Mouse (Mus musculus): ENCODE data around the gene Angel1. TPM values are rescaled to one million over a fixed set of nuclear protein-coding genes. Genes with fewer than 3 reads are reported as not detected.

Gene Angel1
- polyA plus RNA-seq, 1 experiment from 2014 or later, result 4.8 TPM

DNA sequence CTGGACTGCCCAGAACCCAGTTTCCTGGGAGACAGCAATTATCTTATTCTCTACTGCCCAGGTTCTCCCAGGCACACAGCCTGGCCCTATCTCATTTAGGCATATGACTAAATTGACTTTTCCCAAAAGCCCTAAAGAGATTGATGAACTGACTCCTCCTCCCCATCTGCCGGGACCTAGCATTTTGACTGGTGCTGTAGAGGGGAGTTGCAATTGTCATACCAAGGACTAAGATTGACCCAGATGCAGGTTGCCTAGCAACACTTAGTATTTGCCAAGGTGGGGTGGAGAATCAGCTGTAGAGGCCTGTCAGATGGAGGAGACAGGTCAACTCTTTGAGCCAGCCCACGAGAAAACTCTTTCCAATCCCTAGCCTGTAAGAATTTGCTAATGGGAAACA is 28.3 kb downstream of the Angel1 start:
- Histone ChIP-seq H3K27ac (ENCODE audit: low read length) (no peak overlapping the region), H3K4me2 (ENCODE audit: low read depth, low read length) (no peak overlapping the region), H3K4me3 (ENCODE audit: low read length) (no peak overlapping the region), H3K4me1 (ENCODE audit: control insufficient read depth, insufficient read depth, low read length) (peaks cover 4% of the 10 kb centered on the region; the same call in 1 of the 2 replicates), H3K27me3 (replicated peaks; ENCODE audit: control insufficient read depth, insufficient read depth, low read length) (no peaks in the 10 kb centered on the region), H3K9me3 (ENCODE audit: control insufficient read depth, low read length) (no peaks in the 10 kb centered on the region), H3K36me3 (ENCODE audit: control insufficient read depth, insufficient read depth, low read length) (no peaks in the 10 kb centered on the region), H3K9ac (ENCODE audit: low read depth, low read length) (no peak overlapping the region)
- 56% methylated on average over 2 of the region's 2 CpGs for WGBS
- no peak for ATAC-seq

DNA sequence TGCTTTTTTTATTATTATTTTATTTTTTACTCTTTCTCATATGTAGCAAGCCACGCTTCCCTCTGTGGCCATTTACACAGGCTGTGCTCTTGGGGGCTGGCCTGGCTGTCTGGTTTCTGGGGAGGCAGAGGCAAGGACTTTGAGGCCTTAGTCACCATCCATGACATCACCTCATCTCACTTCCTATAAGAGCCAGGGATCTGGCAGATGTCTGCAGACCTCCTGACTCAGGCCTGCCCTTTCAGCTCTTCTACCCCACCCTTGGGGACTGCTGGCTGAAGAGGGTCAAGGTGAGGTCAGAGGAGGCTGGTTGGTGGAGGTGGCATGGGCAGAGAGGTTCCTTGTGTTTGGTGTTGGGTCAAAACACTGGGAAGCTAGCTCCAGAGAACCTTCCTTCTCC is 31.8 kb downstream of the Angel1 start:
- 88% methylated on average over 1 of the region's 1 CpGs for WGBS
- Histone ChIP-seq H3K4me1 (ENCODE audit: control insufficient read depth, insufficient read depth, low read length) (no peaks in the 10 kb centered on the region), H3K27me3 (replicated peaks; ENCODE audit: control insufficient read depth, insufficient read depth, low read length) (no peaks in the 10 kb centered on the region), H3K9me3 (ENCODE audit: control insufficient read depth, low read length) (no peaks in the 10 kb centered on the region), H3K36me3 (ENCODE audit: control insufficient read depth, insufficient read depth, low read length) (no peaks in the 10 kb centered on the region), H3K4me2 (ENCODE audit: low read depth, low read length) (no peak overlapping the region), H3K9ac (ENCODE audit: low read depth, low read length) (no peak overlapping the region), H3K4me3 (ENCODE audit: low read length) (no peak overlapping the region), H3K27ac (ENCODE audit: low read length) (no peak overlapping the region)
- no peak for ATAC-seq

DNA sequence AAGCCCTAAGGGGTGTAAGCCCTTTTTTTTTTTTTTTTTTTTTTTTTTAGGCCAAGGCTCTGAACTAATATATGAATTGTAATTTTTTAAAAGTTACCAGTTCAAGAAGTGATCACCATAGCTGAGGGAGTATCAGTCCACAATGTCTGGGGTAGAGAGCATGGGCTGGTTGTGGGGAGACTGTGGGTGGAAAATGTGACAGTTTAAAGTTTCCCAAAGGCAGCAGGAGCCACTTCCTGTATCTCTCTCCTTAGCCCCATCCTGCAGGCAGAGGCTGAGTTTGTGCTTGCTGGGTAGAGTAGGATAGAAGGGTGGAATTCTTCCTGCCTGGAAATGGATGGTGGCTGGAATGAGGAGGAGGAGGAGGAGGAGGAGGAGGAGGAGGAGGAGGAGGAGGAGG is 32.9 kb downstream of the Angel1 start:
- H3K9ac ChIP-seq (ENCODE audit: low read depth, low read length), result no peak overlapping the region
- H3K27me3 ChIP-seq (replicated peaks; ENCODE audit: control insufficient read depth, insufficient read depth, low read length), result no peaks in the 10 kb centered on the region
- ATAC-seq, result no peak
- H3K4me3 ChIP-seq (ENCODE audit: low read length), result no peak overlapping the region
- no peak overlapping the region for H3K4me2 ChIP-seq (ENCODE audit: low read depth, low read length)
- H3K4me1 ChIP-seq (ENCODE audit: control insufficient read depth, insufficient read depth, low read length), result no peaks in the 10 kb centered on the region
- H3K36me3 ChIP-seq (ENCODE audit: control insufficient read depth, insufficient read depth, low read length), result no peaks in the 10 kb centered on the region
- H3K9me3 ChIP-seq (ENCODE audit: control insufficient read depth, low read length), result no peaks in the 10 kb centered on the region
- no peak overlapping the region for H3K27ac ChIP-seq (ENCODE audit: low read length)

DNA sequence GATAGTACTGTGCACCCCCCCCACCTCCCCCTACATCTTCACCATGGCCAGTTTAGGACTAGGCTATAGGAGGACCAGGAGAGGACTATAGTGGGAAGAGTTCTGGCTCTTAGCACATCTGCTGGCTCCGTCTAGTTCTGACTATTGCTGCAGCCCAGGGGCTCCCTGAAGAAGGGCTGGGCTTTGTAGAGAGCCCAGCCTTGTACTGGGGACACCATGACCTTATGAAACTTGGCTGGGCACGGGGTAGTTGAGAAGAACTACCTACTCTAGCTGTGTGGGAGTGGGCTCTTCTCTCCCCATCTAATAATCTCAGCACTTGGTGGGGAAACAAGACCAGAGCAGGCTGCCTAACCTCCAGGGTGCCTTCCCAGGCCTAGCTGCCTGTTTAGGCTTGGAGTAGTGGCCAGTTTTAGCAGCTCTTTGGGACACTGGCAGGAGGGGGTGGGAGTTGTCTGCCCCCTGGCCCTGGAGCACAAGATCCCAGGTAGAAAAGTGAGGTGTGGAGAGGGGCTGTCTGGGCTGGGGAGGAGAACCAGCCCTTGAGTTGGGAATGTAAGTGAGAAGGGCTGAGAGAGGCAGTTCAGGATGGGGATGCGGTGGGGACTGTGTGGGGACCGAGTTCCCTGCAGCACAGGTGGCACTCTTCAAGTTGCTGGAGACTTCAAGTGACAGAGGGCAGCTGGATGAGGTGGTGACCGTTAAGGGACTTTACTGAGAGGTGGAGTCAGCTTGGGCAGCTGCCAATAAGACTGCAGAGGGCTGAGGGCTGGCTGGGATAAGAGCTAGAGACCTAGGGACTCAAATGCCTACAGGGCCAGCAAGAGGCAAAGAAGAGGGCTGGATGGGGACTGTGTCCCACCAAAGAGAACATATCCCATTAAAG is 33.5 kb downstream of the Angel1 start:
- no peaks in the 10 kb centered on the region for H3K36me3 ChIP-seq (ENCODE audit: control insufficient read depth, insufficient read depth, low read length)
- no peak overlapping the region for H3K27ac ChIP-seq (ENCODE audit: low read length)
- WGBS, result 56% methylated on average over 5 of the region's 5 CpGs
- no peaks in the 10 kb centered on the region for H3K9me3 ChIP-seq (ENCODE audit: control insufficient read depth, low read length)
- H3K4me1 ChIP-seq (ENCODE audit: control insufficient read depth, insufficient read depth, low read length), result no peaks in the 10 kb centered on the region
- no peak overlapping the region for H3K9ac ChIP-seq (ENCODE audit: low read depth, low read length)
- no peak overlapping the region for H3K4me2 ChIP-seq (ENCODE audit: low read depth, low read length)
- no peak for ATAC-seq
- H3K4me3 ChIP-seq (ENCODE audit: low read length), result no peak overlapping the region
- no peaks in the 10 kb centered on the region for H3K27me3 ChIP-seq (replicated peaks; ENCODE audit: control insufficient read depth, insufficient read depth, low read length)

DNA sequence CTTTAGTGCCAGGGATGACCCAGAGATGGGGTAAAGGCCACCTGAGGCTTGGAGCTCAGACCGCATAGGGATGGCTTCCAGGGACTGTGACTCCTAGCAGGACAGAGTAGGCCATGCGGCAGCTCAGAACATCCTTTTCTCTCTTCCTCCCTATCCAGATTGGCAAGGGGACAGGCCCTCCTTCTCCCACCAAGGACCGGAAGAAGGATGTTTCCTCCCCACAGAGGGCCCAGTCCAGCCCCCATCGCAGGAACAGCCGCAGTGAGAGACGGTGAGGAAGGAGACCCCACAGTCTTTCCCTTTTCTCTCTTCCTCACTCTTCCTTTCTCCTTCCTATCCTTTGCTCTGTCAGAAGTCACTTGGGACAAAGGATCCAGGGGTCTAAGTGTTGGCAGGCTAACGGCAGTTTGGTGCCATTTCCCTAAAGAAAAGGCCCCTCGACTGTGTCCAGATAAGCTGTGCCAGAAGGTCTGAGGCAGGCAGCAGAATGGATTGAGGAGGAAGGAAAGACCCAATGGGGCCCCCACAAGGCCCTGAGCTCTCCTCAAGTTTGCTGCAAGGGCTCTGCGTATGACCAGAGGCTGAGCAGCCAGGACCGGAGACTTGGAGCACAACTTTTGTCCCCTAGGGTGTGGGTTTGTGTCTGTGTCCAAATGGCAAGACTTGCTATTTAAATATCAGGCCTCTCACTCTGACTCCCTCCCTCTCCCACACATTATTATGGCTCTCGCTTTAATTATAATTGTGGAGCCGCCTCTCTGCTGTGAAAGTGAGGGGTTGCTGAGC is 35.4 kb downstream of the Angel1 start:
- Histone ChIP-seq H3K27me3 (replicated peaks; ENCODE audit: control insufficient read depth, insufficient read depth, low read length) (no peaks in the 10 kb centered on the region), H3K4me1 (ENCODE audit: control insufficient read depth, insufficient read depth, low read length) (no peaks in the 10 kb centered on the region), H3K36me3 (ENCODE audit: control insufficient read depth, insufficient read depth, low read length) (no peaks in the 10 kb centered on the region), H3K4me3 (ENCODE audit: low read length) (no peak overlapping the region), H3K27ac (ENCODE audit: low read length) (no peak overlapping the region; the same call in 1 of the 2 replicates), H3K9me3 (ENCODE audit: control insufficient read depth, low read length) (no peaks in the 10 kb centered on the region), H3K9ac (ENCODE audit: low read depth, low read length) (no peak overlapping the region), H3K4me2 (ENCODE audit: low read depth, low read length) (no peak overlapping the region)
- ATAC-seq, result no peak
- WGBS, result 78% methylated on average over 12 of the region's 12 CpGs

DNA sequence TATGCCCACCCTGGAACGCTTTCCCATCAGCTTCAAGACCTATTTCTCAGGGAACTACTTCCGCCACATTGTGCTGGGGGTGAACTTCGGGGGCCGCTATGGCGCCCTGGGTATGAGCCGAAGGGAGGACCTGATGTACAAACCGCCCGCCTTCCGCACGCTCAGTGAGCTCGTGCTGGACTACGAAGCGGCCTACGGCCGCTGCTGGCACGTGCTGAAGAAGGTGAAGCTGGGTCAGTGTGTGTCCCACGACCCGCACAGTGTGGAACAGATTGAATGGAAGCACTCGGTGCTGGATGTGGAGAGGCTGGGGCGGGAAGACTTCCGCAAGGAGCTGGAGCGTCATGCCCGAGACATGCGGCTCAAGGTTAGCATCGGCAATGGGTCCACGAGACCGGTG is 37.3 kb downstream of the Angel1 start:
- 95% methylated on average over 27 of the region's 27 CpGs for WGBS
- H3K36me3 ChIP-seq (ENCODE audit: control insufficient read depth, insufficient read depth, low read length), result no peaks in the 10 kb centered on the region
- no peaks in the 10 kb centered on the region for H3K9me3 ChIP-seq (ENCODE audit: control insufficient read depth, low read length)
- no peak overlapping the region for H3K4me3 ChIP-seq (ENCODE audit: low read length)
- H3K9ac ChIP-seq (ENCODE audit: low read depth, low read length), result no peak overlapping the region
- H3K27me3 ChIP-seq (replicated peaks; ENCODE audit: control insufficient read depth, insufficient read depth, low read length), result no peaks in the 10 kb centered on the region
- ATAC-seq, result no peak
- no peak overlapping the region for H3K27ac ChIP-seq (ENCODE audit: low read length)
- no peaks in the 10 kb centered on the region for H3K4me1 ChIP-seq (ENCODE audit: control insufficient read depth, insufficient read depth, low read length)
- H3K4me2 ChIP-seq (ENCODE audit: low read depth, low read length), result no peak overlapping the region

DNA sequence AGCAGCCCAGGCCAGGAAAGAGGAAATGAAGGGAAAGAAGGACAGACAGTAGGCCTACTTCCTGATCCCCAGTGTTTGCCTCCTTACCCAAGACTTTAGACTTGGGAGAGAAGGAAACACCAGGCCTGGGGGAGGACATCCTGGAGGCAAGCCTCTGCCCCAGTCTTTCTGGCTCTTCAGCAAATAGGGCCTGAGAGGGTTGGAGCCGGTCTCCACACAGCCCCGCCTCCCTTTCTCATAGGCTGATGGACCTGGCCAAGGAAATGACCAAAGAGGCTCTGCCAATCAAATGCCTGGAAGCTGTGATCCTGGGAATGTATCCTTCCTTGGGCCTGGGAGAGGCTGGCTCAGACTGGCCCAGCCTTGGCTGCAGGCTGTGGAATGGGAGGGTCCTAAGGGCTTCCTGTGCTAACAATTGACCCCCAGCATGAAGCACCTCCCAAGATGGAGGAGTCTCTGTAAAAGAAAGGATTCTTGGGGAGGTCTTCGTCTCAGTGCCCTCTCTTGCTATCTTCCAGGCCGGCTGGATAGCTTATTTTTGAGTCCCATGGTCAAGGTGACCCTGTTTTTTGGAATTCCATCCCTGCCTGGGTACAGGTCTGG is 38.2 kb downstream of the Angel1 start:
- no peaks in the 10 kb centered on the region for H3K27me3 ChIP-seq (replicated peaks; ENCODE audit: control insufficient read depth, insufficient read depth, low read length)
- no peaks in the 10 kb centered on the region for H3K36me3 ChIP-seq (ENCODE audit: control insufficient read depth, insufficient read depth, low read length)
- 82% methylated on average over 4 of the region's 4 CpGs for WGBS
- H3K9me3 ChIP-seq (ENCODE audit: control insufficient read depth, low read length), result no peaks in the 10 kb centered on the region
- ATAC-seq, result peak; percentile 60
- H3K27ac ChIP-seq (ENCODE audit: low read length), result peak overlapping the region; percentile 31
- H3K4me1 ChIP-seq (ENCODE audit: control insufficient read depth, insufficient read depth, low read length), result no peaks in the 10 kb centered on the region
- no peak overlapping the region for H3K9ac ChIP-seq (ENCODE audit: low read depth, low read length)
- H3K4me3 ChIP-seq (ENCODE audit: low read length), result no peak overlapping the region
- no peak overlapping the region for H3K4me2 ChIP-seq (ENCODE audit: low read depth, low read length)

DNA sequence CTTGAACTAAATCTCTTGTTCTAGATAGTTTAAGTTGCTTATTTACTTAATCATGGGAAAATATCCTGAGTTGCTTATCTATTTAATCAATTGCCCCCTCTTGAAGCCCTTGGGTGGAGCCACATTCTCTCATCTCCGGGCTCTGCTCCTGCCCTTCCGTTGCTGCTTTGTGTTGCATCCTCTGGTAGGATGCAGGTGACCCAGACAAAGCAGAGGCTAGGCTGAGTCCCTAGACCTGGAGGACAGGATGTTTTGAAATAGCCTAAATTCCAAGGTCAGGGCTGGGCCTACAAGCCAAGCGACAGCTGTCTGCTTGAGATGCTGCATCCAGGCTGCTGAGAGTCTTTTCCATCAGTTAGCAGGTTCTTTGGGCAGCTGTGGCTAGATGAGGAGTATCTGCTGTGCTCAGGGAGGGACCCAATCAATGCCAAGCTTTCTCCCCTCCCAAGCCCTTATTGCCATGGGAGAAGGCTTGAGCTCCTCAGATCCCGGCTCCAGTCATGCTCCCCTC is 38.8 kb downstream of the Angel1 start:
- Histone ChIP-seq H3K4me3 (ENCODE audit: low read length) (no peak overlapping the region), H3K36me3 (ENCODE audit: control insufficient read depth, insufficient read depth, low read length) (no peaks in the 10 kb centered on the region), H3K9me3 (ENCODE audit: control insufficient read depth, low read length) (no peaks in the 10 kb centered on the region), H3K4me2 (ENCODE audit: low read depth, low read length) (no peak overlapping the region), H3K27ac (ENCODE audit: low read length) (peak overlapping the region; percentile 31), H3K27me3 (replicated peaks; ENCODE audit: control insufficient read depth, insufficient read depth, low read length) (no peaks in the 10 kb centered on the region), H3K9ac (ENCODE audit: low read depth, low read length) (no peak overlapping the region), H3K4me1 (ENCODE audit: control insufficient read depth, insufficient read depth, low read length) (no peaks in the 10 kb centered on the region)
- no peak for ATAC-seq
- WGBS, result 71% methylated on average over 4 of the region's 4 CpGs
